Mouse (Mus musculus) cerebellum, postnatal 25 days (tissue): ENCODE results near the gene Rock2.

Experiments
- DNase-seq, 2 experiments: peaks; one replicate each; pipeline ENCODE4 v3.0.0; 2021; ENCODE audit warnings: mixed read lengths in 2 of 2

Rock2 gene

DNA sequence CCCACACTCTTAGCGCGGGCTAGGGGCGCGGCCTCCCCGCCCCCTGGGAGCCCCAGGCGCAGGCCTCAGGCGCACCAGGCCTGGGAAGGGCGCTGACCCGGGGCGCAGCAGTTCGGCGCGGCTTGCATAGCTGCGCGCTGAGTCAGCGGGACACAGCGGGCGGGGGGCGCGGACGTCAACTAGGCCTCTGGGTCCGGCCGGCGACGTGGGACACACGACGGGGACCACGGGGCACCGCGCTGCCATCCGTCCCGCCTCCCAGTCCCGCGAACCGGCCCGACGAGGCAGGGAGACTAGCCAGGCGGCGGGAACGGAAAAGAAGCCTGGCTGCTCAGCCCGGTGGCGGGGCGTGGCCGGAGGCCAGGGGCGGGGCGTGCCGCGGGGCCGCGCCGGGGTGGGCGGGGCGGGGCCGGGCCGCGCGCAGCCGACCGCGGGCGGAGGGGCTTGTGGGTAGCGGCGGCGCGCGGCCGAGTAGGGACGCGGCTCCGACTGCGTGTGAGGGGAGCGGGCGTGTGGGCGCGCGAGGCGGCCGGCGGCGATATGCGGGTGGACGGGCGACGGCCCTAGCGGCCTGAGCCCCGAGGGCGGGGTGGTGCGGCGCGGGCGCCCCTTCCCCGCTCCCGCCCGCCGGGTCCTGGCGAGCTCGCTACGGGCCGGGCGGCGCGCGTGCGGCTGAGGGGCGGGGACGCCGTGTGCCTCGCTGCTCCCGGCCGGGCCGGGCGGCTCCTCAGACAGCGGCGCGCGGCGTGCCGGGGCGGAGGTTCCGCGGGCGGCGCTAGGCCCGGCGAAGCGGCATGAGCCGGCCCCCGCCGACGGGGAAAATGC lies at the start of gene Rock2:
Gene Rock2 (plus strand): TSS at position 500 of the 825 bp plus-strand sequence.
- peak; percentile 92 to 95 for DNase-seq

DNA sequence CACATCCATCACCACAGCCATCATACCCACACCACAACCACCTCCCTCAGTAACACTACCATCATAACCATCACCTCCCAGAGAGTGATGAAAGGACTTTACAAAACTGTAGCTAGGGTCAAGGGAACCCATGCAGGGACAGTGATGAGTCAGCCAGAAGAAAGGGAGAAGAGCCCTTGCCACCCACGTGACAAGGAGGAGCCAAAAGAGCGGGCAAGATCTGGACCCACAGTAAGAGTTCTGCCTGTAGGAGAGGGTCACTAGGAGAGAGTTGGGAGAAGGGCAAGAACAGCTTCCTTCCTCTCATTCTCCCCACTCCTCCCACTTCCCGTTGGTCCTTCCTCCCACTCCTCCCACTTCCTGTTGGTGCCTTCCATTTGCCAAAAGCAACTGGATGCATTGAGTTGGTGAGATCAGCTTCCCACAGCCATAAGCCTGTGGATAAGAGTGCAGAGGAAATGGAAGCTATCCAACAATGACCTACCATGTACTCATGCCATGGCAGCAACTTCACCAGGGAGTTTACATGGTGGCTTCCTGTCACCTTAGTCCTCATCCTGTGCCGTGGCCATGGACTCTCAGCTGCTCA lies 47.4 kb upstream of the Rock2 start:
- no peak for DNase-seq

DNA sequence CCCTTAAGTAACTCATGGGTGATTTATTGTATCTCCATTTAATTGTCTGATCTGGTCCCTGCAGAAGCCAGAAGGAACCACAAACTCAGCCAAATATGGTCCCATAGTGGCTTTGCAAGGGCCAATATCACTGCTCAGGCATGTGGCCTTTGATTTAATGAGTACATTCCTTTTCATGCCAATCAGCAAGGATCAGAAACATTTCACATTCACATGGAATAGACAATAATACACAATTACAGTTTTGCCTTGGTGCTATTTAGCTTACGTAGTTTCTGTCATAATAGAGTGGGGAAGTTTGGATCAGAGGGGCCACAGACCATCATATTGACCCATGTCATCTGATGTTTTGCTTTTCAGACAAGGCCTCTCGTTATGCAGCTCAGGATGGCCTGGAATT lies 46.2 kb upstream of the Rock2 start:
- no peak for DNase-seq

DNA sequence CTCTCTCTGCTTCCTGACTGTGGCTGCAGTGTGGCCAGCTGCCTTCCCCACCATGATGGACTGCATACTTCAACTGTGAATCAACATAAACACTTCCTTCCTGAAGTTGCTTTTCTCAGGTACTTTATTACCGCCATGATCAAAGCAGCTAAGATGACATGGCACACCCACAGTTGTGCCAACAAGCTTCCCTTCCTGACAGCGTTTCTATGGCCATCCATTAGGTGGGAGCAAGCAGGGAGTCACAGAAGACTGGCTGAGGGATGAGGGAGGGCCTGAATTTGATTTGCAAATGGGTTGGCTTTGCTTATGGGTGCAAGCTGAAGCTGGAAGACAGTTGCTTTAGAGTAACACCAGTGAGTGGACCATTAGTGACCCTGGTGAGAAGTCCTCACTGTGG lies 44.9 kb upstream of the Rock2 start:
- DNase-seq: no peak

DNA sequence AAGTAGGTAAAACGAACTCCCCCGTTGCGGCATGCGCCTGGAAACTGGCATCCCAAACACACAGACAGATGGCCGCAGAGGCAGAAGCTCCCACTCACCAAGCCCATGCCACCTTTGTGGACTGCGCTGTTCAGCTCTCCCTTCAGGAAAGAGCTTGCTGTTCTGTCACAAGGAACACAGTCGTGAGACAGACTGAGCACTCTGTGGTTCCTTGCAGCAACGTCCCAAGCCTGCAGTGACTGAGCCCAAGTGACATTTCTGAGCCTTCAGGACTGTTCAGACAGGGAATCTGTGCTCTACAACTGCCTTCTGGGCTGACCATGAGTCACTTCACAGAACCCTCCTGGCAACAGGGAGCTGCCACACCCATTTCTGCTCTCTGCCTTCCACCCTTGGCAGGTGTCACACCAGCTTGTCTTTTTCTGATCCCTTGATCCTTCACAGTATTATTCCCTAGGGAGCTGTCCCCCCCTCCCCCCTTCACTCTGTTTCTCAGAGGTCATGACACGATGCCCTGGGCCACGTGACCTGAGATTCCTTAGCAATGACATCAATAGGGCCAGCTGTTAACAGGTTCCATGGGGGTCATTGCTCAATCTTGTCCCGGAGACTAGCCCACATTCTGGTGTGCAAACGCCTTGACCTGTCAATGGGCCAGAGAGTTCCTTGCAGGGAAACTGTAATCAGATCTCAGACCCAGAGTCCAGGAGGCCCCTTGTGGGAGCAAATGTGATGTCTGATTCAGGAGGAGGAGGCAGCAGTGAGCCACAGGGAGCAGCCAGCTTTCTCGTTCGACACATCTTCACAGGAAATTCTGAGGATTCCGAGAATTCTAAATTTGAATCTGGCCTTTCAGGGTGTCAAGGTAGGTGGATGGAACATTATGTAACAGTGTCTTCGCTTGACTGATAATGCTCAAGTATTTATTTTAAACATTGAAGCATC lies 44.0 kb upstream of the Rock2 start:
- peak; percentile 82 to 83 for DNase-seq

DNA sequence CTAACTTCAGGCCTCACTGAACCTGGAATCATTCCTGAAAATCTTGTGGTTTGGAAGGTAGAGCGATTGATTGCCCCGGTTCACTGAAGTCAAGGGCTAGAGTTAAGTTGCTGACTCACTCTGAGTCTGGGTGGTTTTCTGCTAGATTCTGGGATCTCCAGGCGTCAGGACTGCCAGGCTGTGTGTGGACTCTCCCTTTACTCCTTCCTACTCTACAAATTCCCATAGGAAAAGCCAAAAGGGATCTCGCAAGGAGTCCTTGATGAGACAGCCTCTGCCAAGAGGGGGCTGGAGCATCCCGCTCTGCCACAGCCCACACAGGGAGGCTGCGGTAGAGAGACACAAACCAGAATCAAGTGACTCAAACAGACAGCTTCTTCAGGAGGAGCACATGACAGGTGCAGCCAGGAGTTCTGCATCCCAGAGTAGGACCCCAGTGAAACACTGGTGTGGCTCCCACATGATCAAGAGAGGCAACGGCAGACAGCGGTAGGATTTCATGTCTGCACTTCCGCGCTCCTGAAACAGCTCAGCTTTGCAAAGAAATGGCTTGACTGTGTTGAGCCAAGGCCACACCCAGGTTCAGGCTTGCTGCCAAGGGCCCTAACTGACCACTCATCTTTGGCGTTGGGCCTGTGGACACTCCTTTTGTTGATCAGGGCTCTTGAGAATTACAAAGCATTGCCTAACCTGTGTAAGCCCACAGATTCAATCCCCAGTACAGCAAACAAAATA lies 41.1 kb upstream of the Rock2 start:
- peak; percentile 52 to 67 for DNase-seq

DNA sequence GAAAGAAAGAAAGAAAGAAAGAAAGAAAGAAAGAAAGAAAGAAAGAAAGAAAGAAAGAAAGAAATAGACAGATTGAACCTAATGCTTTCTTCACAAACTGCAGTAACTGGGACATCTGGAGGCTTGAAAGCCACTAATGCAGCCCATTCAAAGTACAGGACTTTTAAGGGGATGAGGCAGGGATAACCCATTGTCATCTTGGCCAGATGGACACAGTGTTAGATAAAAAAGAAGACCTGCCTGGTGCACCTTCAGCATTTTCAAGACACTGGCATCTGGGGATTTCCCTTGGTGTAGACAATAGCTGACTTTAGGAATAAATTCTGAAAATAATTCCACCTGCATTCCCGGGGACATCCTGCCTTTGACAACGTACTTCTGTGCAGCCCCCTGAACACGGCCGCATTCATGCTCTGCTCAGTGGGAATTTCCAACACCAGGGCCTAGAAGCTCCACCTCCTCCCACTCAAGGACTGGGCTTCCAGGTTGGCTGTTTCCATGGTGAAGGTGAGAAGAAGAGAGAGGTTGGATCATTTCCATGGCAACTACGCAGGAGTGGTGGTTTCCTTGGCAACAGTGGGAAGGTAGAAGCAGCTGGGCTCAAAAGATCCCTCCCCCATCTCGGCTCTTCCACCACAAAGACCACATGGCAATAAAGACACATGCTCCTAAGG lies 38.9 kb upstream of the Rock2 start:
- peak; percentile 63 to 73 for DNase-seq

DNA sequence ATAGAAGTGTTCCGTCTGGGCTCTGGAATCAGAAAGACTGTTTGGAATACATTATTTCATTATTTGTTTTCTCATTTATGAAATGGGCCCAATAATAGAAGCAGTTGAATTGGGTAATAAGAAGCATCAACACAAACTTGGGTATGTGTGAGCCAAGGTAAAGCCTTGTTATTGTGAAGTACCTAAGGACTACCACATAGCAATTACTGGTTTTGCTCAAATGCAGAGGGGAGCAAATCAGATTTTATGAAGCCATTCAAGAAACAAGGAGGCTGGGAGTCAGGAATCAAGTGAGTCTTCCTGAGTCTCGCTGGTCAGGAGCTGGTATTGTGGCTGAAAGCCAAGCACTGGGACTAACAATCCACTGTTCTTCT lies 38.4 kb upstream of the Rock2 start:
- no peak for DNase-seq

DNA sequence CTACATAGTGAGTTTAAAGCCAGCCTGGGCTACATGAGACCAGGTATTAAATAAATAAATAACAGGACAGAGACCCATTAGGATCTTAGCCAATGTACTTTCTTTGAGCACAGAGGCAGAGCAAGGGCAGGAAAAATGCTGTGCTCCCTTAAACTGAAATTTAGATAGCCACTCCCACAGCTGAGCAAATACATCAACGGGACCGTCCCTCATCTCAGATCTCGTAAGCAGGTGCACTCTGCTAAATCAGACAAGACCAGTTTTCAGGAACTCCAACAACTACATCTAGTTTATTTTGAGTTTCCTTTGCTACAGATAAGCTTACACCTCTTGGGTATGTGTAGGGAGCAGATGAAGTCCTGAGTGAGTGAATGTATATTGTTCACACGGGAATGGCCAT lies 36.6 kb upstream of the Rock2 start:
- no peak for DNase-seq

DNA sequence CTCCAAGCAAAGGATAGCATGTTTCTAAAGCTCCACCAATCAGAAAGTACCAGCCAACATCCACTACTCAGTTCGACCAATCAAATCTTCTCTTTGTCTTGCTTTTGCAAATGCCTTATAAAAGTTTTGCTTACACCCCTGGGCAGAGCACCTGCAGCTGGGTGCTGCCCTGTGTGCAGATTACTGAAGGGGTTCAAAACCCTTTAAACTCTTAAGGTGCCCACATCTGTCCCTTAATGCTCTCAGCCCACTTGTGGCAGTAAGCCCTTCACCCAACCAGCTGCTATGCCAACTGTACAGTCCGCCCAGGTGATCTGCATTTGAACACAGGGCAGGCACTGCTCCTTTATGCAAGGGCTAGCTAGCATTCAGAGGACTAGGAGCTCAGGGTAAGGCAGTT lies 34.9 kb upstream of the Rock2 start:
- DNase-seq: no peak

DNA sequence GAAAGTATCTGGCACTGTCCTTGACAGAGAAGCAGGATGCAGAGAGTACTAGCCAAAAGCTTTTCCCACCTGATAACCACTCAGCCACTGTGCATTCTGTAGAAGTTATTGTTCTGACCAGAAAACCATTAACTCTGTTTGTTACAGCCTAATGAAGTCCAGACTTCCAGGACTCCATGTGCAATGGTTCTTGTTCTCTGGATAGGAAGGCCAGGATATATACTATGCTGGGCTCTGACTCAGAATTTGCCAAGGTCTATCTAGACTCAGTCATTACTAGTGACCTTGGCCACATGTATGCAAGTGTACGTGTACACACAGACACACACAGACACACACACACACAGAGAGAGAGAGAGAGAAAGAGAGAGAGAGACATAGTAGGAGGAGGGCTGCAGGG lies 34.2 kb upstream of the Rock2 start:
- no peak for DNase-seq

DNA sequence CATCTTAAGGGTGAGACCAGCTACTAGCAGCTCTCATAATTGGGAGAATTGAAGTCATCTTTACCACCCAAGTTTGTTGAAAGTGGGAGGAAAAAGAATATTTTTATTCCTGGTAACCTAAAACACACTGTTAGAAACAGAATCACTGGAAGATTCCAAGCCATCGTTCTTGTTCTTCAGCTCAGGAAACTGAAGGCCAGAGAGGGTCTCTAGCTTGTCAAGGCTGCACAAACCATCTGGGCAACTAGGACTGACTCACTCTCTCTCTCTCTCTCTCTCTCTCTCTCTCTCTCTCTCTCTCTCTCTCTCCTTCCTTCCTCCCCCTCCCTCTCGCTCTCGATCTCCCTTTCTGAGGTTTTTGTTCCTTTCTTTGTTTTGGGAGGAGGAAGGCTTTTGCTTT lies 33.7 kb upstream of the Rock2 start:
- DNase-seq: no peak

DNA sequence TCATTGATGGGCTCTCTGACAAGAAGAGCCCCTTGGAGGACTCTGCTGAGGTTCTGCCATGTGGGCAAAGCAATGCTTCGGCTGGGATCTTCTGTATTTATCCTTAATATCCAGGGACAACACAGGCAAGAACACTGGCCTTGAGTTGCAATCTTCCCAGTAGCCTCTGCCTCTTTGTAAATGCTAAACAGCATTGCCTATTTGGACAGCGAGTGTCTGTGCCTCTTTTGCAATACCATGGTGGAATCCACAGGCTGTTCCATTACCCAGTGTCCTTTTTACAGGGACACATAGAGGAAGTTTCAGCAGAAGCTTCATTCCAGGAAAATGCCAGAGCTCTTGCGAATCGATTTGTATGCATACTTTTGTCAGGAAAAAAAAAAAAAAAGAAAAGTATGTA lies 30.2 kb upstream of the Rock2 start:
- no peak for DNase-seq

DNA sequence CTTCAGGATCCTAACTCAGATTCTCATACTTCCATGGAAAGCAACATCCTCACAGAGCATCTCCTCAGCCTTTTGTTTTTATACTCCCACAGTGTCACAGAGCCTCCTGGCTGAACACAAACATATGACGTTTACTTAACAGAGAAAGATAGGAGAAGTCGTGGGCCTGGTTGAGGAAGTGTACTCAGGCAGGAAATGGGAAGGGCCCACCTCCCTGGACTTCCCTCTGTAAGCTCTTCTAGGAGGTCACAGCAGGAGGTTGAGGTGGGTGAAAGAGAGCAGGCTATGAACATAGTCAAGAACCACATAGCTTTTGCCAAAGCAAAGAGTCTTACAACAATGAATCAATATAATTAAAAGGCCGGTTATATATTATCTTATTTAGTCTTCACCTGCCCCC lies 28.8 kb upstream of the Rock2 start:
- no peak for DNase-seq

DNA sequence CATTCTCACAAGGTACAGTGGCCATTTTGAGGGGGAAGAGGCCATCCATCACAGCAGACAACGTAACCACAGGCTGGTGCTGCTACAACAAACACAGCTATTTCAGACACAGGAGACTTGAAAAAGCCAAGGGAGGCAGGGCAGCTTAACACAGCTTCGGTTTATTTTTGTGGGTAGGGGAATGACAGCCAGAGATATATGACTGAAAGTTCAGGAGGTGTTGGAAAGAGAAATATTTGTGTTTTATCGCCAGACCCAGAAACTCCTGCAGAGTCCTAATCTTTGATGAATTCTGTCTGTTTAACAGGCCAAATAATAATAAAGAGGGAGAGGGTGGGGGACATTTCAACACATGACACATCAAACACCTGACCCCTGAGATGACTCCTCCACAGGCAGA lies 28.2 kb upstream of the Rock2 start:
- DNase-seq: no peak

DNA sequence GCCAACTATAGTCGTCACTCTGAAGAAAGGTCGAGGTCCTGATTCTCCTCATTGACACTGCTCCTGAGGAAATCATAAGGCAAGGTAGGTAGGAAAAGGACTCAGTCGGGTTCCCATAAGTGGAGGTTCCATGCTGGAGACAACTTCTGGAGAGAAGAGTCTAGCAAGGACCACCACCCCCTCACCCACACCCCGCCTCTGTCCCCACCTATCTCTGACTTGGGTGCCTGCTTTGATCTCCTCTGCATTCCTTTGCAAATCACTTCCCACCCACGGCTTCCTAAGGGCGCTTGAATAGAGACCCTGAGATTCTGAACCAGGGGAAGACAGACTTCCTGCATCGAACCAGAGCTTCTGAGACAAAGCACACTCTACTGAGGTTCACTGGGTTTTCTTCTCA lies 27.4 kb upstream of the Rock2 start:
- DNase-seq: no peak

DNA sequence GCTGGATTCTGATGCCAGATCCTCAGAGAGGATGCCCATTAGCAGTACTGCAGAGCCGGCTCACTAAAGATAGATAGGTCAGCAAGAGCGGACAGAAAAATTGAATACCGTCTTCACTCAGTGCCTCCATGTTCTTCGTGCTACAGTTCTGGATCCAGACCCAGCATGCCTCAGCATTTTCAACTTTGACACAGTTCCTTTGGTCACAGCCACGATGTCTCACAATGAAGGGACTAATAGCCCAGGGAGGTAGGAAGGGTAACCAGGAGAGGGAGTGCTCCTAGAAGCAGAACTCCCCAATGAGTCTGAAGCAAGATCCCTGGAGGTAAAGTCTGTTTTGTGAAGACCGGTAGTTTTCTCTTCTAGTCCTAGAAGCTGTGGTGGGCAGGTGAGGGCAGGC lies 26.1 kb upstream of the Rock2 start:
- DNase-seq: no peak

DNA sequence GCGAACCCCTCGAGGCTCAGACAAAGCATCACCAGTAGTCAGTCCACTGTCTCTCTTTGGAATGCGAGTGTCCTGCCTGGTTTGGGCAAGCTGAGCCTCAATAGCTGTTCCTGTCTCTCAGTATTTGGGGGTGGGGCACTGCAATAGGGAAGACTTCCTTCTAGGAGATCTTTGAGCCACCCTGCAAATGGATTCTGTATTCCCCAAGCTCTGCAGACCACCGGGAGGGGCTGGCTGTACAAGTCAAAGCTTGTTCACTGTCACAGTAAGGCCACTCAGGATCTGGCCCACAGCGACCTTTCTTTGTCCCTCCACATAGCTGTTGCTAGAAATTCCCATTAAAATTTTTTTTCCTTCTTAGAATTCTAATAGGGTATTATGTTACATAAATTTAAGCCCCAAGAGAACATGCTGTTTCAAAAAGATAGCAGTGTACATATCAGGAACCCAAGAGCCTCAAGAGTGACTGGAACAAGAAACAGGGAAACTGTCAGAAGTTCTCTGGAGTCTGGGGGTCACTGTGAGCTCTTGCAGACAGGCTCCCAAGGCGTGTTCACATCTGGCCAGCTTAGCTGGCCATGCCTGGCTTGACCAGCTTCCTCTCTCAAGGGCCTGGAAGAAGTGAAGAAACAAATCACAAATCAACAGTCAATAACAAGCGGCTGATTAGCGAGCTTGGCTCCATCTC lies 25.5 kb upstream of the Rock2 start:
- no peak for DNase-seq

DNA sequence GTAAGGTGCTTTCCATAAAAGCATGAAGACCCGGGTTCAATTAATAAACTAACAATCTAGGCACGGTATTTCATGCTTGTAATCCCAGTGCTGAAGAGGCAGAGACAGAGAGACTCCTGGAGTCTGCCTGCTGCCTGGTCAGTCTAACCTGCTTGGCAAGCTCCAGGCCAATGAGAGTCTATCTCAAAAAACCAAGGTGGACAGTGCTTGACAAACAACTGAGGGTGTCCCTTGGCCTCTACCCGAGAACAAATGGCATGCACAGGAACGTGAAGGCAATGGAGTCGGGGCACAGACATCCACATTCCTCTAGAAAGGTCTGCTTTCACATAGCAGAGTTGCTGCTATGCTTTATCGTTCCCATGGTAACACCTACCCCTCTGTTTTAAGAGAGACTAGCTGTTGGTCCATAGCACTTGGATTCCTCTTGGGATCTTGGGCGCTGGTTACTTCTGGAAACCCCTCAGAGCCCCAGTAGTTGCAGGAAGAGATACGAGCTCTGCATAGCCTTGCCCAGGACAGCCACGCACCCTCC lies 24.8 kb upstream of the Rock2 start:
- DNase-seq: no peak

DNA sequence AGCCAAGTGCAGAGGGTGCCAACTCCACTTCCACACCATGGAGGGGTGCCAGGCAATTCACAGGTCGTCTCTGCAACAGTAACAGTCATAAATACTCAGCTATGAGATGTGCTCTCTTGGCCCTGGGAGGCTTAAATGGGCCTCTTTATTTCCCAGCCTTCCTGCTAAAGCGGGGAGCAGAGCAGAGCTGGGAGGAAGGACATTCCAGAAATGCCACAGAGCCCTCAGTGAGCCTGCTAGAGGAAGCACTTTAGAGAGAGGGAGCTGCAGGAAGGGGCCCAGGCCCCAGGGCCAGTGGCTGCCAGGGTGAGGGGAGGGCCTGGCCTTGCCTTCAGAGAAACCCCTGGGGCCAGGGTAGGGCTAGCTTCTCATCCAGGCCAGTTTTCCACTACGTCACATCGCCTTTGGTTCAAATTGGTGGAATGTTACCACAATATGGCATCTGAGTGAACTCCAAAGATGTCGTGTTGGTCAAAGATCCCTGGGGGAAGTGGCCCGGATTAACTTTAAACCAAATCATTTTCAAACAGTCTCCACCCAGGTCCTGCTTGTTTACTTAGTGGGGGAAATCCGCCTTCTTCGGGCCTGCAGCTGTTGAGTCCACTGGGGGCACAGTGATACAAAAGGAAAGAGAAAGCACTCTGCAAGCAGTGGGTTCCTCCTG lies 24.2 kb upstream of the Rock2 start:
- peak; percentile 75 to 83 for DNase-seq

DNA sequence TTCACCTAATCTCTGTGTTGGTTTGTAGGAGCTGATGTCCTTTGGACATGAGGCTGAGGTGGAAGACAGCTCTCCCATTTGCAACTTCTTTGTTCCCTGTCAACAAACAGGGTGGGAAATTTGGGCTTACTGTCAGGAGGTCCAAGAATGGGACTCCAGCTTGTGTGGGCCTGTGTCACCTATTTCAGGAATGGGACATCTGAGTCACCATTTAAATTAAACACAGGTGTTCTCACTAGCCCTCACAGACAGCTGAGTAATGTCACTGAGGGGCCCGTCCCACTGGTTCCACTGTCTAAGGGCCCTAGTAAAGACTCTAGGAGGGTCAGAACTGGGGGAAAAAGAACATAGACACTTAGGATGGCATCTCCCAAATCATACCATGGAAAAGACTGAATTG lies 22.7 kb upstream of the Rock2 start:
- no peak for DNase-seq
